Comparison of ENCODE assay signal across 9 mouse cellular contexts in the genomic region with DNA sequence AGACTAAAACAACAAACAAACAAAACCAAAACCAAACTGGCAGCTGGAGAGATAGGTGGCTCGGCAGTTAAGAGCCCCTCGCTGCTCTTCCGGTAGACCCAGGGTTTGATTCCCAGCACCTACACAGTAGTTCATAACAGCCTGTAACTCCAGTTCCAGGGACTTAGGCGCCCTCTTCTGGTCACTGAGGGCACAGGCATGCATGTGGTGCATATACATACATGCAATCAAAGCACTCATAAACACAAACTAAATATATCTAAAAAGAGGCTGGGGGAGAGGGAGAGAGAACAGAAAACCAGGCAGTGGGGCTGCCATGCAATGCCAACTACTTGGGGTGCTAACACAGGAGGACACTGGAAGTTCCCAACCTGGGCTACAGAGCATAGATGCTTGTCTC. TPM values are rescaled to one million over a fixed set of nuclear protein-coding genes. Genes with fewer than 3 reads are reported as not detected.
DNase-seq lines count a peak whose midpoint lies in the region; ATAC-seq and TF ChIP-seq lines count a peak whose summit lies in the region.
"Had no signal": no experiment of that assay in that cellular context is flagged by ENCODE, and none has a peak within 500 bp of the region (broad histone marks: within the 10 kb centered on the region; RNA-seq: fewer than 3 reads in every experiment).

No protein-coding gene starts in this region.

- H3K9me3 ChIP-seq in heart, embryonic 16.5 days (replicated peaks; ENCODE audit: control insufficient read depth, low read length) = peaks cover 3% of the 10 kb centered on the region; the same call in 1 of the 2 replicates
- H3K9me3 ChIP-seq in midbrain, postnatal 0 days (ENCODE audit: low read length) = no peaks in the 10 kb centered on the region
- no peaks in the 10 kb centered on the region for H3K9me3 ChIP-seq in midbrain, embryonic 14.5 days (ENCODE audit: control insufficient read depth, low read length)
- H3K9me3 ChIP-seq in embryonic facial prominence, embryonic 14.5 days (ENCODE audit: control insufficient read depth, low read length) = no peaks in the 10 kb centered on the region
- no peaks in the 10 kb centered on the region for H3K9me3 ChIP-seq in stomach, embryonic 15.5 days

- no peak for ATAC-seq in heart, embryonic 16.5 days (replicated peaks; ENCODE audit: extremely low read depth, insufficient read depth, low FRiP score)
- ATAC-seq in midbrain, postnatal 0 days (ENCODE audit: low FRiP score) = no peak
- no peak for ATAC-seq in midbrain, embryonic 14.5 days (ENCODE audit: low FRiP score, low TSS enrichment)
- no peak for ATAC-seq in embryonic facial prominence, embryonic 14.5 days (ENCODE audit: low read depth)
- ATAC-seq in stomach, embryonic 15.5 days (ENCODE audit: insufficient read depth, low FRiP score, low read depth) = no peak

- TF ChIP-seq CTCF in midbrain, postnatal 0 days (IDR thresholded peaks at IDR 0.05) = peak; percentile 36

- H3K27ac ChIP-seq in heart, embryonic 16.5 days (ENCODE audit: low read length) = peak overlapping the region; percentile 33
- no peak overlapping the region for H3K27ac ChIP-seq in midbrain, postnatal 0 days (ENCODE audit: low read depth, low read length)
- no peak overlapping the region for H3K27ac ChIP-seq in midbrain, embryonic 14.5 days (replicated peaks; ENCODE audit: low read depth, low read length)
- no peak overlapping the region for H3K27ac ChIP-seq in embryonic facial prominence, embryonic 14.5 days (replicated peaks; ENCODE audit: low read depth, low read length)
- H3K27ac ChIP-seq in stomach, embryonic 15.5 days = 0 out of 2 replicates have a peak overlapping the region, but pooled peaks have one; percentile 69

- H3K27me3 ChIP-seq in heart, embryonic 16.5 days (ENCODE audit: control insufficient read depth, insufficient read depth, low read length) = no peaks in the 10 kb centered on the region
- peaks cover 20% of the 10 kb centered on the region for H3K27me3 ChIP-seq in midbrain, postnatal 0 days (ENCODE audit: insufficient read depth, low read length)
- H3K27me3 ChIP-seq in midbrain, embryonic 14.5 days (ENCODE audit: control insufficient read depth, insufficient read depth, low read length) = peaks cover 23% of the 10 kb centered on the region
- no peaks in the 10 kb centered on the region for H3K27me3 ChIP-seq in embryonic facial prominence, embryonic 14.5 days (replicated peaks; ENCODE audit: control insufficient read depth, insufficient read depth, low read length)
- H3K27me3 ChIP-seq in stomach, embryonic 15.5 days (replicated peaks) = no peaks in the 10 kb centered on the region

- no peak overlapping the region for H3K4me3 ChIP-seq in heart, embryonic 16.5 days (ENCODE audit: low read length)
- no peak overlapping the region for H3K4me3 ChIP-seq in midbrain, postnatal 0 days (ENCODE audit: low read depth, low read length)
- H3K4me3 ChIP-seq in midbrain, embryonic 14.5 days (replicated peaks; ENCODE audit: low read depth, low read length) = no peak overlapping the region
- no peak overlapping the region for H3K4me3 ChIP-seq in embryonic facial prominence, embryonic 14.5 days (ENCODE audit: low read depth, low read length)
- no peak overlapping the region for H3K4me3 ChIP-seq in stomach, embryonic 15.5 days (replicated peaks)

- H3K9ac ChIP-seq in heart, embryonic 16.5 days (ENCODE audit: low read length) = no peak overlapping the region
- no peak overlapping the region for H3K9ac ChIP-seq in midbrain, postnatal 0 days (replicated peaks; ENCODE audit: low read length, poor library complexity, severe bottlenecking)
- H3K9ac ChIP-seq in midbrain, embryonic 14.5 days (replicated peaks; ENCODE audit: low read length) = no peak overlapping the region
- H3K9ac ChIP-seq in embryonic facial prominence, embryonic 14.5 days (ENCODE audit: low read depth, low read length) = peak overlapping the region; percentile 11; the same call in 1 of the 2 replicates
- no peak overlapping the region for H3K9ac ChIP-seq in stomach, embryonic 15.5 days

- peaks cover 49% of the 10 kb centered on the region for H3K4me1 ChIP-seq in heart, embryonic 16.5 days (ENCODE audit: control insufficient read depth, insufficient read depth, low read length)
- H3K4me1 ChIP-seq in midbrain, postnatal 0 days (ENCODE audit: insufficient read depth, low read length) = no peaks in the 10 kb centered on the region
- 0 out of 2 replicates have a peak, but pooled peaks cover 8% of the 10 kb centered on the region for H3K4me1 ChIP-seq in midbrain, embryonic 14.5 days (ENCODE audit: control insufficient read depth, insufficient read depth, low read length)
- H3K4me1 ChIP-seq in embryonic facial prominence, embryonic 14.5 days (ENCODE audit: control insufficient read depth, insufficient read depth, low read length) = peaks cover 26% of the 10 kb centered on the region
- peaks cover 32% of the 10 kb centered on the region for H3K4me1 ChIP-seq in stomach, embryonic 15.5 days

- peaks cover 5% of the 10 kb centered on the region; the same call in 1 of the 2 replicates for H3K36me3 ChIP-seq in heart, embryonic 16.5 days (ENCODE audit: control insufficient read depth, insufficient read depth)
- H3K36me3 ChIP-seq in midbrain, postnatal 0 days (ENCODE audit: insufficient read depth, low read length) = no peaks in the 10 kb centered on the region
- H3K36me3 ChIP-seq in midbrain, embryonic 14.5 days (ENCODE audit: control insufficient read depth, insufficient read depth, low read length) = no peaks in the 10 kb centered on the region
- H3K36me3 ChIP-seq in embryonic facial prominence, embryonic 14.5 days (ENCODE audit: control insufficient read depth, insufficient read depth, low read length) = 0 out of 2 replicates have a peak, but pooled peaks cover 1% of the 10 kb centered on the region
- no peaks in the 10 kb centered on the region for H3K36me3 ChIP-seq in stomach, embryonic 15.5 days

- no peak for DNase-seq in heart, postnatal 36 days
- DNase-seq in midbrain, postnatal 0 days (ENCODE audit: low spot score) = no peak
- DNase-seq in midbrain, embryonic 14.5 days = no peak
- DNase-seq in embryonic facial prominence, embryonic 14.5 days (ENCODE audit: low spot score) = no peak
- no peak for DNase-seq in frontal cortex, adult 2 months (ENCODE audit: extremely low spot score in 1 of 2, low spot score in 1 of 2)
- no peak for DNase-seq in retina, embryonic 14.5 days (ENCODE audit: low spot score)
- DNase-seq: cerebellum, adult 11-12 months had no signal

- peak overlapping the region; percentile 97 for H3K4me2 ChIP-seq in heart, embryonic 16.5 days (ENCODE audit: low read depth, low read length)
- no peak overlapping the region for H3K4me2 ChIP-seq in midbrain, postnatal 0 days (ENCODE audit: low read depth, low read length, poor library complexity, severe bottlenecking)
- H3K4me2 ChIP-seq in midbrain, embryonic 14.5 days (ENCODE audit: low read length) = no peak overlapping the region
- no peak overlapping the region for H3K4me2 ChIP-seq in embryonic facial prominence, embryonic 14.5 days (ENCODE audit: low read depth, low read length)
- peak overlapping the region; percentile 96; the same call in 1 of the 2 replicates for H3K4me2 ChIP-seq in stomach, embryonic 15.5 days

- 87% methylated on average over 4 of the region's 4 CpGs for WGBS in heart, embryonic 16.5 days
- 84% methylated on average over 4 of the region's 4 CpGs for WGBS in midbrain, postnatal 0 days
- 89% methylated on average over 4 of the region's 4 CpGs for WGBS in midbrain, embryonic 14.5 days
- WGBS in embryonic facial prominence, embryonic 14.5 days = 87% methylated on average over 4 of the region's 4 CpGs
- WGBS in stomach, embryonic 15.5 days = 87% methylated on average over 4 of the region's 4 CpGs

- intact Hi-C loops in heart, postnatal 36 days (cut with DNase I) = loop anchor here (5.0 kb wide), 1 partner anchor 45 kb away; no protein-coding TSS in a partner anchor

RNA-seq across cellular contexts. Expression of gene Adgre5, which starts 3.8 kb away (rescaled TPM):
- polyA plus RNA-seq in heart, embryonic 16.5 days (2015; fragmentation: Nextera tagmentation; extraction: Ambion mirVana) = 39.5 and 41.9 TPM in 2 replicates
- total RNA-seq in heart, postnatal 36 days (2021) = 10 to 100 TPM; 39.5 to 52.7 TPM
- total RNA-seq in midbrain, postnatal 0 days (2014; rRNA removed) = 10.4 and 24.3 TPM in 2 replicates
- polyA plus RNA-seq in midbrain, postnatal 0 days (2015; fragmentation: Nextera tagmentation; extraction: Ambion mirVana) = 7.7 and 8.3 TPM in 2 replicates
- polyA plus RNA-seq in midbrain, embryonic 14.5 days (2014; fragmentation: Nextera tagmentation; extraction: Ambion mirVana) = 8.5 and 12.3 TPM in 2 replicates
- 43.1 and 45.8 TPM in 2 replicates for polyA plus RNA-seq in embryonic facial prominence, embryonic 14.5 days (2014; fragmentation: Nextera tagmentation; extraction: Ambion mirVana)
- polyA plus RNA-seq in stomach, embryonic 15.5 days (2015; fragmentation: Nextera tagmentation; extraction: Ambion mirVana) = 29.8 and 33.7 TPM in 2 replicates
- polyA plus RNA-seq in frontal cortex, adult 2 months (2012; rRNA removed) = 21.8 and 23.0 TPM in 2 replicates

RNA-seq across cellular contexts. Expression of gene Ddx39, which starts 22.4 kb away (rescaled TPM):
- 141 and 147 TPM in 2 replicates for polyA plus RNA-seq in heart, embryonic 16.5 days (2015; fragmentation: Nextera tagmentation; extraction: Ambion mirVana)
- 10 to 100 TPM; 15.8 to 17.2 TPM for total RNA-seq in heart, postnatal 36 days (2021)
- total RNA-seq in midbrain, postnatal 0 days (2014; rRNA removed) = 38.1 and 47.3 TPM in 2 replicates
- 68.2 and 76.6 TPM in 2 replicates for polyA plus RNA-seq in midbrain, postnatal 0 days (2015; fragmentation: Nextera tagmentation; extraction: Ambion mirVana)
- 109 and 113 TPM in 2 replicates for polyA plus RNA-seq in midbrain, embryonic 14.5 days (2014; fragmentation: Nextera tagmentation; extraction: Ambion mirVana)
- polyA plus RNA-seq in embryonic facial prominence, embryonic 14.5 days (2014; fragmentation: Nextera tagmentation; extraction: Ambion mirVana) = 106 and 131 TPM in 2 replicates
- 180 and 185 TPM in 2 replicates for polyA plus RNA-seq in stomach, embryonic 15.5 days (2015; fragmentation: Nextera tagmentation; extraction: Ambion mirVana)
- 27.2 and 30.6 TPM in 2 replicates for polyA plus RNA-seq in frontal cortex, adult 2 months (2012; rRNA removed)

RNA-seq across cellular contexts. Expression of gene Pkn1, which starts 38.4 kb away (rescaled TPM):
- 17.5 and 20.2 TPM in 2 replicates for polyA plus RNA-seq in heart, embryonic 16.5 days (2015; fragmentation: Nextera tagmentation; extraction: Ambion mirVana)
- total RNA-seq in heart, postnatal 36 days (2021) = 10 to 100 TPM; 53.7 to 62.4 TPM
- 63.9 and 71.2 TPM in 2 replicates for total RNA-seq in midbrain, postnatal 0 days (2014; rRNA removed)
- polyA plus RNA-seq in midbrain, postnatal 0 days (2015; fragmentation: Nextera tagmentation; extraction: Ambion mirVana) = 21.3 and 21.7 TPM in 2 replicates
- 26.6 TPM in 2 replicates for polyA plus RNA-seq in midbrain, embryonic 14.5 days (2014; fragmentation: Nextera tagmentation; extraction: Ambion mirVana)
- 26.1 and 30.4 TPM in 2 replicates for polyA plus RNA-seq in embryonic facial prominence, embryonic 14.5 days (2014; fragmentation: Nextera tagmentation; extraction: Ambion mirVana)
- polyA plus RNA-seq in stomach, embryonic 15.5 days (2015; fragmentation: Nextera tagmentation; extraction: Ambion mirVana) = 29.2 and 34.8 TPM in 2 replicates
- 51.9 and 61.9 TPM in 2 replicates for polyA plus RNA-seq in frontal cortex, adult 2 months (2012; rRNA removed)

Comparison
In these comparisons a context has a peak if more than half of its experiments do, and no peak if none do; other contexts are left out.
1. H3K27ac ChIP-seq: peak in heart, embryonic 16.5 days (single experiment) and stomach, embryonic 15.5 days (single experiment); none in midbrain, postnatal 0 days (single experiment), midbrain, embryonic 14.5 days (single experiment) and embryonic facial prominence, embryonic 14.5 days (single experiment).
2. H3K4me2 ChIP-seq: peak in heart, embryonic 16.5 days (single experiment) and stomach, embryonic 15.5 days (single experiment); none in midbrain, postnatal 0 days (single experiment), midbrain, embryonic 14.5 days (single experiment) and embryonic facial prominence, embryonic 14.5 days (single experiment).